Mouse (Mus musculus) midbrain, embryonic 15.5 days (tissue): Measurements from ENCODE around the gene Usp9y. TPM values are rescaled to one million over a fixed set of nuclear protein-coding genes. Genes with fewer than 3 reads are reported as not detected.

Experiments
- ATAC-seq: fragments of 200-750 bp; cut with Nextera tagmentation; replicated peaks from 2 replicates; pipeline ENCODE4 v1.8.0; 2017; ENCODE audit warnings: moderate TSS enrichment
- H3K27ac ChIP-seq: fragments of 300-500 bp; sonication (generic); 2 replicates; pipeline ENCODE4 v1.5.1; 2015; ENCODE audit warnings: mild to moderate bottlenecking, inconsistent platforms
- H3K27me3 ChIP-seq: fragments of 300-500 bp; sonication (generic); replicated peaks from 2 replicates; pipeline ENCODE4 v1.6.1; 2015; ENCODE audit warnings: inconsistent platforms
- H3K36me3 ChIP-seq: fragments of 300-500 bp; sonication (generic); replicated peaks from 2 replicates; pipeline ENCODE4 v1.6.1; 2015; ENCODE audit warnings: inconsistent platforms
- H3K4me1 ChIP-seq: fragments of 300-500 bp; sonication (generic); 2 replicates; pipeline ENCODE4 v1.6.1; 2015; ENCODE audit warnings: inconsistent platforms
- H3K4me2 ChIP-seq: fragments of 300-500 bp; sonication (generic); 2 replicates; pipeline ENCODE4 v1.6.1; 2015; ENCODE audit warnings: inconsistent platforms, mild to moderate bottlenecking, moderate library complexity
- H3K4me3 ChIP-seq: fragments of 300-500 bp; sonication (generic); 2 replicates; pipeline ENCODE4 v1.5.1; 2015; ENCODE audit warnings: mild to moderate bottlenecking, inconsistent platforms
- H3K9ac ChIP-seq: fragments of 300-500 bp; sonication (generic); 2 replicates; pipeline ENCODE4 v1.6.1; 2015; ENCODE audit warnings: mild to moderate bottlenecking, inconsistent platforms
- H3K9me3 ChIP-seq: fragments of 300-500 bp; sonication (generic); 2 replicates; pipeline ENCODE4 v1.6.1; 2016; ENCODE audit warnings: inconsistent platforms
- WGBS: fragments of 180-500 bp; shearing (Covaris S2); methylation state at CpG from one replicate; pipeline ENCODE4 v1.1.7; 2015; ENCODE audit warnings: mixed read lengths; 5-methylcytosine and 5-hydroxymethylcytosine counted together
- polyA plus RNA-seq: library from polyadenylated mRNA; unstranded; fragments of >200 nt; fragmentation: Nextera tagmentation; extraction: Ambion mirVana; gene quantifications from 2 replicates; pipeline ENCODE4 v1.2.1, GENCODE M21; 2015

Usp9y gene
- polyA plus RNA-seq = not detected in 2 replicates

DNA sequence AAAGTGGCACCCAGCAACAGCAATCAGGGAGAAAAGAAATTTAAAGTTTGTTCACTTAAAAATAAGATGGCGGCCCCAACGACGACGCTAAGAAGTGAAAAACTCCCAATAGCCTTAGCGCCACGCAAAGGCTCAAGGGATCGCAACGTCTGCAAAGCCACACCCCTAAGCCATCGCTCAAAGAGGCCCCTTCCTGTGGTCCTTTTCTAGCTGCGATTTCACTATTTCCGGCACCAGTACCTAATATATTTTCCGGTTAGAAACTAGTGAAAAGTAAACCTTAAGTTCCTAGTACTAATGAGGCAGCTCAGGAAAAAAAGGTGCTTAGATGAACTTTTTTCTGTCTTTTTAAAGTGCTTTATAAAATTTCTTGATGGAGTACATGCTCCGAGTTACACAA lies at the start of gene Usp9y:
TSS of gene Usp9y (minus strand) at position 101 of the 400 bp plus-strand sequence.
- H3K27ac ChIP-seq = no peak within 1 kb of the TSS
- 92% methylated on average over 13 of the region's 13 CpGs for WGBS
- no peaks in the 10 kb centered on the region for H3K4me1 ChIP-seq
- no peak within 1 kb of the TSS for H3K4me3 ChIP-seq
- no peaks in the 10 kb centered on the region for H3K36me3 ChIP-seq
- H3K9ac ChIP-seq = no peak within 1 kb of the TSS
- ATAC-seq = no peak
- H3K27me3 ChIP-seq = no peaks in the 10 kb centered on the region
- H3K4me2 ChIP-seq = no peak within 1 kb of the TSS
- no peaks in the 10 kb centered on the region for H3K9me3 ChIP-seq

DNA sequence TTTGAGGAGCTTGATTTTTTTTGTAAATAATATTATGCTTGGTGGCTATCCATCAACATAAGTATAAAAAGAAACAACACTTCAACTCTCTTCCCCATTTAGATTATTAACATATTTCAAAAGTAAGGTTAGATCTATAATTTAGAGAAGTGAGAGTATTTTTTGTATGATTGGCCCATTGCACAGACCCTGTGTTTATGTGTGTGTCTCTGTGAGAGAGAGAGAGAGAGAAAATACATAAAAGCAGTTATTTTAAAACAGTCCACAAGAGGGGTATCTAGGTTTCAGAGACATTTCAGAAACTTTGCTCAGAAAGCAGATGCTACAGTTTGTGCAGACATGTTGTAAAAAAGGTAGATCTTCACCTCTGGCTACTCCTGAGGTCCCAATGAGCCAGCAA lies 165.9 kb downstream of the Usp9y start:
- Histone ChIP-seq H3K36me3 (no peaks in the 10 kb centered on the region), H3K27me3 (no peaks in the 10 kb centered on the region), H3K9ac (no peak overlapping the region), H3K4me2 (no peak overlapping the region), H3K4me3 (no peak overlapping the region), H3K4me1 (no peaks in the 10 kb centered on the region), H3K9me3 (no peaks in the 10 kb centered on the region), H3K27ac (no peak overlapping the region)
- no peak for ATAC-seq

DNA sequence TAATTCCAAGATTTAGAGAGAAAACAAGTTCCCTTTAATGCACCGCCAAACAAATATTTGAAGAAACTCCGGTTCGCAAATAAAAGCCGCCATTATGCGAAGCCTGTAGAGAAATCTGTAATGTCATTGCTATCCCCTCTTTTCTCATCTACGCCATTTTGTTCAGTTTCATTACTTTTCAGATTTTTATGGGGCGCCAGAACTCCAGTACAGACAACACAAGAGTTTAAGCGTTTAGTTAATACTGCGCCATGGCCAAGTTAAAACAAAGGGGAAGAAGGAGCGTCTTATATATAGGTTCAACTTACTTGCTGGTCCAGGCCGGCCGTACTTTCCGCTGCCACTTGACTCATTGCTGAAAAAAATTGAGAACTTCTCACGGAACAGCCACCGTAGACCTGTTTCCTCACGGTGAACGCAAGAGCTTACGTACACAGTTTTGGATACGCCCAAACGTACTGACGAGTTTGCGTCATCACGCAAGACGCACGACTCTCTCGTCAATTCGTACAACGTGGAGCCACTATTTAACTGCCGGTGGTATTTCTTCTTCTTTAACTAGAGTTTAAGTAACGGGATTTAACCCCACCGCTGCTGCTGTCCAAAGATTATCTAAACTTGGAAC lies 173.3 kb downstream of the Usp9y start, which contains the start of gene Ddx3y:
TSS of gene Ddx3y (minus strand) at position 459 of the 625 bp plus-strand sequence.
- Histone ChIP-seq H3K27ac (peak within 1 kb of the TSS; percentile 55), H3K9me3 (no peaks in the 10 kb centered on the region)

DNA sequence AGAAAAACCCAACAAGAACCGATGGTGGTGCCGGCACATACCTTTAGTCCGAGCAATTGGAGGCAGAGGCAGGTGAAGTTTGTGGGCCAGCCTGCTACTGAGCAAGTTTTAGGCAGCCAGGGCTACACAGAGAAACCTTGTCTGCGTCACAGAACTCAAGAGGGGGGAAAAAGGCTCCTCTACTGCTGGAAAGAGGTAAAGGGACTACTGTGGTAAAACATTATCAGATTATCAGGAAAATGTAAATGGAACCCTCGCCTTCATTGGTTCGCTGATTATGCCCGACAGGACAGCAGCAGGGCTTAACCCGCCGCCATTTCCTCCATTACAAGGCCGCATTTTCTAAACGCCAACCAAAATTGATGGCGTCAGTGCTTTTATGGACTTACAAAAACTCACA lies 173.8 kb downstream of the Usp9y start:
- Histone ChIP-seq H3K27ac (peak overlapping the region; percentile 55; the same call in 1 of the 2 replicates), H3K9ac (peak overlapping the region; percentile 27)

More for the DNA sequence above, 173.3 kb downstream of the Usp9y start, which contains the start of gene Ddx3y:
- peak within 1 kb of the TSS; percentile 27 for H3K9ac ChIP-seq
- peak; percentile 99 for ATAC-seq
- H3K27me3 ChIP-seq = no peaks in the 10 kb centered on the region
- no peaks in the 10 kb centered on the region for H3K36me3 ChIP-seq
- H3K4me2 ChIP-seq = peak within 1 kb of the TSS; percentile 38
- peak within 1 kb of the TSS; percentile 42 for H3K4me3 ChIP-seq
- 0% methylated on average over 29 of the region's 31 CpGs for WGBS
- H3K4me1 ChIP-seq = no peaks in the 10 kb centered on the region

More for the DNA sequence above, 173.8 kb downstream of the Usp9y start:
- Histone ChIP-seq H3K4me2 (peak overlapping the region; percentile 38), H3K4me3 (peak overlapping the region; percentile 42), H3K9me3 (no peaks in the 10 kb centered on the region), H3K36me3 (no peaks in the 10 kb centered on the region), H3K4me1 (no peaks in the 10 kb centered on the region), H3K27me3 (no peaks in the 10 kb centered on the region)
- WGBS = 6% methylated on average over 11 of the region's 12 CpGs
- ATAC-seq = peak; percentile 69

Other genes with a start within 250 kb of the Usp9y start
- 6.7 and 7.1 TPM in 2 replicates for gene Uty, start 214.0 kb downstream of the Usp9y start, polyA plus RNA-seq
- gene Ddx3y, start 173.2 kb downstream of the Usp9y start, polyA plus RNA-seq = 13.8 and 14.1 TPM in 2 replicates